Mouse (Mus musculus) right cerebral cortex, adult 18-20 months (tissue): Measurements from ENCODE around the gene Rora.

Experiments used
- DNase-seq: peaks from one replicate; pipeline ENCODE4 v3.0.0; 2022; ENCODE audit warnings: mixed read lengths

Gene Rora

DNA sequence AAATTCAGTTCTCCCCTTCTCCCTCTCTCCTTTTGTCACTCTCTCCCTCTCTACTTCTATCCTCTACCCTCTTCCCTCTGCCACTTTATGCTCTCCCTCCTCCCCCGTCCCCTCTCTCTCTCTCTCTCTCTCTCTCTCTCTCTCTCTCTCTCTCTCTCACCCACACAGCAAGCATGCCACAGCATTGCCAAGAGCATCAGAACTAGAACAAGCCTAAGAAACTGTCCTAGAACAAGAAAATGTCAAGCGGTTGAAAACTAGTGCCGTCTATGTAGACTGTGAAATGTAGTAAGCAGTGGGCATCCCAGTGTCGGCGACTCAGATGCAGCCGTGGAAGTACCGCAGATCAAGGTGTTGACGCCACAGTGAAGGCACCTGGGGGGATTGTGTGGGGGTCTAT lies 596.7 kb downstream of the Rora start:
- no peak for DNase-seq

DNA sequence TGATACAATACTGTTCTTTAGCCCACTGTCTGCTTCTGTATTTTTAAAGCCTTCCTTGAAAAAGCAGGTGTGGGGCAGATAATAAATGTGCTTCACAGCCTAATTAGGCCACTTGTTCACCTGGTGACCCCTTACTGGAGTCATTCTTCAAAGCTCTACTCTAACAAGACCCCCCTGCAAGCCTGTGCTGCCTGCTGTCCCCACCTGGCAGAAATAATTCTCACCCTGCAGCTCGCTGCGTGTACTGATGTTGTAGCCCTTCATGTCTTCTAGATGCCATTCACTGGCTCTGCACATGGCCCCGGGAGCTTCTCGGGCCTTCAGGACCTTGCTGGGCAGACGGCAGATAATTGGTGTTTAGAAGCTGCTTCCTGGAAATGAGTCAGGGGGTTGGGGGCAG lies 604.9 kb downstream of the Rora start:
- no peak for DNase-seq

DNA sequence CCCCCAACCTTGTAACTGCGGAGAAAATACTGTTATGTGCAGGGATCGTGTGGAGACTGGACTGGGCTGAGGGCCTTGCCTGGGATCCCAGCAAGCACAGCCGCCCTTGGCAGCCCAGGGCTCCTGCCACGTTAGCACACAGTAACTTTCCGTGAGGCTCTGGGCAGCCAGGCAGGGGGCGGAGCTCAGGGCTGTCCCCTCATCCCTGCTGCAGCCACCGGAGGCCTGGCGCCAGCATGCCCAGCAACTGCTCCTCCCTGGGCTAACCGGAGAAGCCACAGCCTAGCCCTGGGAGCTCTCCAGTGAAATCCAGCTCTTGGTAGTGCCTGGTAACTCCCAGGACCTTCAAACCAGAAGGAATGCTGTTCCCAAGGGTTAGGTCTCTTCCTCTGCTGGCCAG lies 605.8 kb downstream of the Rora start:
- DNase-seq: peak; percentile 43

DNA sequence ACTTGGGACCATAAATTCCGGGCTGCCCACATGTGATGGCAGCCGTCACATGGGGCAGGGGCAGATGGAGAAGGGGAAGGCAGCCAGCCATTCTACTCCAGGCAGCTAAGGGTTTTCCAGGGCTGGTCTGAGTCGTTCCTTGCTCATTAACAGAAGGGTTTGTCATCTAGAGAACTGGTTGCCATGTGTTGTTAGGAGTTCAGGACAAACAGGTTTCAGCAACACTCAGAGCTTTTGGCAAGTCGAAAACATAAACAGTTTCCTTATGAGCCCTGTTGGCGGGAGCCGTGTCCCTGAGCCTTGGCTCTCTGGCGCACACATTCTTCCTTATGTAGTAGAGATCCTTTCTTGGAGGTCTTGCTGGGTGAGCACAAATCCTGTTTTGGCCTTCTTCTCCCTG lies 611.6 kb downstream of the Rora start:
- no peak for DNase-seq

DNA sequence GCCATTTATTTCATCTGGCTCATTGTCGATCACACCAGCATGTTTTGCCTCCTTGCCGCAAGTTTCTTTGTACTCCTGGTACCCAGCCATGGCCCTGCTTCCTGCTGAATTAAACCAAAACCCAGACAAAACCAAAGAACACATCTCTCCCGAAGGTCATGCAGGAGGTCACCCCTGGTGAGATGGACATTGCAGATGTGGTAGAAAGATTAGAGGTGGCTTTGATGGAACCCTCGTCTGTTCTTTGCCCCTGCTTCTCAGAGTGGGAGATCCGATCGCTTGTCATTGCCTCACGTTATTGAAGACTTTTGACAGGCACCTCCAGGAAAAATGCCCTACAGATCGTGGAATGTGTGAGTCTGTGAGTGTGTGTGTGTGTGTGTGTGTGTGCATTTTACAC lies 616.8 kb downstream of the Rora start:
- no peak for DNase-seq

DNA sequence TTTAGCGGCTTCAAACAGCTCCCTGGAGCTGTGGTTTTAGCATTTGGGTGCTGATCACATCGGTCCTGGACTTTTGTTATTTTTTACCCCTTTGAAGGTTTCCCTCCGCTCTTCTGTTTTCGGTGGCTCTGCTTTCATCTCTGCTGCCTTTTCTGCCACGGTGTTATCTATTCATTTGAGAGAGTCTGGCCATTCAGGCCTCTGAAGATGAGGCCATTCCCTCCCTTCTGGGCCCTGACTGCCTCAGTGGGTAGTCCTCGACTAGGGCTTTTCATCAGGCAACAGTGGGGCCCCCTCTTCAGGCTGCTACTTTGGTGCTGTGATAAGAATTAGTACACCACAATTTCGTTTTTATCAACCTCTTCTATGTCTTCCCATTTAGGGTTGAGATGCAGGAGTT lies 617.3 kb downstream of the Rora start:
- DNase-seq: no peak

DNA sequence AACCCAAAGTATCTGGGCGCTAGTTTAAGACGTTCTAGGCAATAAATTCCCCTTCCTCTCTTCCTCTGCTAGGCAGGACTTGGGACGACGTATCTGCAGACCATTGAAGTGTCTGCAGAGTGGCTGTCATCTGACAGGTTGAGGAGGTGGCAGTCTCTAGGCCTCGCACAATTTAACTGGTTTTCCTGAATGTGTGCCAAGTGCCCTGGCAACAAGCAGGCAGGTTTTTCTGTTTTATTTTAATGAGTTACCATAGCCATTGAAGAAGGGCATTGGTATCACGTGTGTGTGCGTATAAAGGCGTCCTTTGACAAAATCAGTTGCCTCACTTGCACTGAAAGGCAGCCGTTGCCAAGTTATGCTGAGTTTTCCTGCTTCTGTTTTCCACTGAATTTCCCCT lies 619.3 kb downstream of the Rora start:
- DNase-seq: no peak

DNA sequence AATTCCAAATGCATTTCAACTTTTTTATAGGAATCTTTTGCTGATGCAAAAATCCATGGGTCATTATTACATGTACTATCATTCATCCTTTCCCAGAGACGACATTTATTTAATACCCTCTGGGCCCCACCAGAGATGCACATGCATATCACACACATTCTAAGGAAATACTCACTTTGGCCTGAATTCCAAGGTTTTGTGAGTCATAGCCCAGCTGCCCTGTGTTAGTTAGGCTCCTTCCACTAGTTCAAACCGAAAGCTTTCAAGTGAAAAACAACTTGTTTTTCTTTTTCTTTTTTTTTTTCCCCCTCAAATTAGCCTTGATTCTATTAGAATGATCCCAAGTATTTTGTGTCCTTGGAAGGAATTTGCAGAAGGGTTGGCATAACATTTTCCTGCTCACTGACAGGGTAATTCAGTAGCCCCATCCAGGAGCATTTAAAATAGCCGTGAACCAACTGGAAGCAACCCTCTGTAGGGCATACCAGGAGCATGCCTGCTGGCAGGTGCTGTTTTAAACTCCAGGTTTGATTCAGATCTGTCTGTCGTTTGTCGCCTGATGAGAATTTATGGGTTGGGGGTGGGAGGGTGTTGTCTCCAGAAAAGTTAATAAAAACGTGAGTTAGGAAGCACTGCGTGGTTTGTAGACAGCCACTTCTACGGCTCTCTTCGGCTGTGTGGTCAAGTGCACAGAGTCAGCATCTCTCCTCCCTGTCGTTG lies 621.3 kb downstream of the Rora start:
- DNase-seq: no peak

DNA sequence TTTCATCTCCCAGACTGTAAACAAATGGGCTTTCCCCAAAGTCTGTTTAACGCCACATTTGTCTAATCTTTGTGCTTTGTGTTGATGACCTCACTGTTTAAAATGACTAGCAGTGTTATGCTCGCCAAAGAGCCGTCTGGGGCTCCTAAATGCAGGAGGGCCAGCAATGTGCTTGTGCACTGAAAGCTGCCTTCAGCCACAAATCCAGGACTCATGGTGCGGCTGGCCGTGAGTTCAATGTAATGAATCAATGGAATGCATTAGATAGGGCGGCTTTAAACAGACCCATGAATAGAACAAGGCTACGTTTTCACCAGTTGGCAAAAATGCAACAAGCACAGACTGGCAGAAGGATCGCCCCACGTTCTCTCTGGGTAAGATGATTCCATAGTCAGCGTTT lies 623.7 kb downstream of the Rora start:
- DNase-seq: no peak

DNA sequence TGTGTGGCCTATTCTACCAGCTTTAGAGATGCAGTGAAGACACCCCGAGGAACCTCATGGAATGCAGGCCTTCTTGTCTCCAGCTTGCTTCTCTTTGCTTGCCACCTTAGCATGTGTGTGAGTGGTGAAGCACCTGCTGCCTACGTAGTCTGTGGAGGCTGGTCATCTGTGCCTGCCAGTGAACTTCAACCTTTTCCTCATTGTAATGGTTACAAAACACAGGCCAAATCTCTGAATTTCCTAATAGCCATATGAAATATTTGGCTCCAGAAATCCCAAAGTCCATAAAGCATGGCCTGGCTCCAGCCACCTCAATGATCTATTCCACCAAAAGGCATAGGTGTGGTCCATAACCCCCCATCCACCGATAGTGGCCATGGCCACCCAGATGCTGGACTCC lies 631.4 kb downstream of the Rora start:
- DNase-seq: no peak

DNA sequence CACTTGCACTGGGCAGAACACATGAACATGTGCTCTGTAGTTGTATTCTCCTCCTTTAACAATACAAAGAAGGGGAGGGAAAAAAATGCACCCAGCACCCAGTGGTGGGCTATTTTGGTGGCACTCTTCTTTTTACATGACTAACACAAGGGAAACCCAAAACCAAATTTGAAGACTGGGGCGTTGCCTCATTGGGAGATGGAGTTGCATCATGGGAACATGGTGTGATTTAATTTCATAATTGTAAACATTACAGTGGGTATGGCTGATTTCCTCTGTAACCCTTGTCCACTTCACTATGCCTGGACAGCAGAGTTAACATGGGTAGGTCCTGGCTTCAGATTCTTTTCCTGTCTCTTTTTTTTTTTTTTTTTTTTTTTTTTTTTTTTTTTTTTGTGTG lies 634.5 kb downstream of the Rora start:
- no peak for DNase-seq

DNA sequence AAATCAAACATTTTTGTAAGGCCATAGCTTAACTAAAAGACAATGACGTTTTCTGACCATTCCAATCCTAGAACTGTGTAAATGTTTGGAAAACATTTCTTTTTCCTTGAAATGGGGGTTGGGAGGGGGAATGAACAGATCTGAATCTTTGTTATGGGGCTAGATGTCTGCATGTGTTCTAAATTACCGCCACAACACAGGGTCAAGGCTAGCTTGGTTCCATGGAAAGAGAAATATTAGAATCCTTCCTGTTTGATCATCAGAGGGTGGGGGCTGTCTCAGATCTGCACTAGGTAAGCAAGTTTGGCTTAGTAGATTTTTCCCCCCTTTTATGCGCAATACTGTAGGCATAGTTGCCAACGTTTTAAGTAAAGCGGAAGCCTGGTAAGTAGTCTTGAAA lies 635.0 kb downstream of the Rora start:
- DNase-seq: no peak

DNA sequence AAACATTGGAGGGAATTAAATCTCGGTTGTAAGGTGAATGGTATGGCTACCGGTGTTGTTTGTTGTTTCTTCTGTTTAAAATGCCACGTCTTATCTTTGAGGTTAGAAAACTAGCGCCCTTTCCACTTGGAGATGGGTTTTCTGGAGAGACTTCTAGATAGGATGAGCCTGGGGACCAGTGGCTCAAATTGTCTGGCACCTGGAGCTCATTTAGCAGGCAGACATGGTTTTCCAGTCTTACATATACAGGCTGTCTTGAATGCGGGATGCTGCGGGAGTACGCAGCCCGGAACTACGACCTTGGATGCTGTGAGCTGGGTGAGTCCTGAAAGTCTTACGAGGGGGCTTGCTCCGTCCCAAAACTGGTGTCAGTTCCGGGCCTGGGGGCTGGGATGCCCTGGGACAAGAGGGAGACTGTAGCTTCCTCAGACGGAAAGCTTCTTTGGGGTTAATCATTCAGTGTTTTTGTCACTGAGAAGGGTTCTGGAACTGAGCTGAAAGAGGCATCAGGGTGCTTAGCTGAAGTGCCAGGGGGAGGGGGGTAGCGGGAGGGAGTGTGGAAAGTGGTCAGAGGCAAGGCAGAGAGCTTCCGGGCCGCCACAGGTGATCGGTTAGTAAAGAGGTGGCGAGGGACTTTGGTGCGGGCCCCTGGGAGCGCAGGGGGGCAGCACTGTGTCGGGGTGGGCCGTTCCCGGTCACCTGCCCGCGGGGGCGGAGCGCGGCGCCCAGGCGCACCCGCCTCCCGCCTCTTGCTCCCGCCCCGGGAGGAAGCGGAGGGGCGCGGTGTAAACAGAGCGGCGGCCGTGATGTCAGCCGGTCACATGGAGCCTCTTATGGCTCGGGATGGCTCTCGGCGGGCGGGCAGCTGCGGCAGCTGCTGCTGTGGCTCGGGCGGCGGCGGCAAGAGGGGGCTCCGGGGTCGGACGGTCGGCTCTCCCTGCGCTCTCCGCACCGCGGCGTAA lies 635.8 kb downstream of the Rora start:
- peak; percentile 90 for DNase-seq

DNA sequence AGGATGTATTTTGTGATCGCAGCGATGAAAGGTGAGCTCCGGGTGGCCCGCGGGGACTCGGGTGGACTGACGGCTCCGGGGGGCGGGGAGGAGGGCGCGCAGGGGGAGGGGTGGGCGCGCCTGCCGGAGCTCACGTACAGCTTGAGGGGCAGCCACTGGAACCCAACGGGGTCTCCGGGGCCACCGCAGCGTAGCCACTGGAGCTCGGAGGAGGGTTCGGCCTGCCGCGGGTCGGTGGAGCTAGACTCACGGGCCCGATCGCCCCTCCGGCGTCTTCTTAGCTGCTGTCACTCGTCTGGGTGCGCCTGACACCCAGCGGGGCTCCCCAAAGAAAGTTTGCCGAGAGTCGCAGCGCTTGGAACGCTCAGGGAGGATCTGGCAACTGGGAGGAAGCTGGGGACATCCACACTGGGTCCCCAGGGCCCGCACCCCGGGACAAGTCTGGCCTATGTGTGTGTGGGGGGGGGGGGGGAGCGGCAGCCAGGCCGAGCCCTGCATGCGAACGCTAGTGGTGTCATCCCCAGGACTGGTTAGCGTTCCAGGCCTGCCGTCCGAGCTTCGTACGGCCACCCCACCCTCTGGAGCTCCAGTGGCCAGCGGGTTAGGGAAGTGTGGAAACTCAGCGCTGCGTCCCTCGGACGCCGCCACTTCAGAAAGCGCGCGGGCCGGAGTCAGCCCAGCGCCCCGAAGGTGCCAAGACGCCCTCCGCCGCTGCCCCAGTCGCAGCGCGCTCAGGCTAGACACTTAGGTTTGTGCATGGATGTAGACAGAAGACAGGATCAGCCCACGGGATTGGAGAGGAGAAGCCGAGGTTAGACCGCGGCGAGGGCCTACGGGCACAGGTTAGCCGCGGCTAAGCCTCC lies 636.7 kb downstream of the Rora start:
- DNase-seq: peak; percentile 13

DNA sequence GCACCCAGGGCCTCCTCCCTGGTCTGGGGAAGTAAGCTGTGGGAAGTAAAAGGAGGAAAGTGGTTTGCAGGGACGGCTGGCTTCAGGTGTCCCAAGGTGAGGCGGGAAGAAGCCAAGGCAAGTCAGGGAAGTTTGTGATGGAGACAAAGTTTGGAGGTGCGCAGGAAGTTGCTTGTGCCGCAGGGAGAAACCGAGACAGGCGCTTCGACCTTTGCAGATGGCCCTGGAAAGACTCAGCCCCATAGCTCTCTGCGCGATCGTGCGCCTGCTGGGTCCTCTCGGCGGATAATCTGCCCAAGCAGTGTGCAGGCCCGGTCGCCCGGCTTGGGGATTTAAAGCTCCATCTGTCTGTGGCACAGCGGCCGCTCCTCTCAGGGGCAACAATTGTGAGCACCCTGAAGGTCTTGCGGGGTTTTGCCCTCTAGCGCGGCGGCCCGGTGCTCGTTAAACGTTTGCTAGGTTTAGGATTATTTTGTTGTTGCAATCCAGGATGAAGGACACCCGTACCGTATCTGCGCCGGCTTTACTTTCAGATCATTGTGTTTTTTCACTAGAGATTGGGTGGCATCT lies 637.4 kb downstream of the Rora start:
- DNase-seq: no peak

DNA sequence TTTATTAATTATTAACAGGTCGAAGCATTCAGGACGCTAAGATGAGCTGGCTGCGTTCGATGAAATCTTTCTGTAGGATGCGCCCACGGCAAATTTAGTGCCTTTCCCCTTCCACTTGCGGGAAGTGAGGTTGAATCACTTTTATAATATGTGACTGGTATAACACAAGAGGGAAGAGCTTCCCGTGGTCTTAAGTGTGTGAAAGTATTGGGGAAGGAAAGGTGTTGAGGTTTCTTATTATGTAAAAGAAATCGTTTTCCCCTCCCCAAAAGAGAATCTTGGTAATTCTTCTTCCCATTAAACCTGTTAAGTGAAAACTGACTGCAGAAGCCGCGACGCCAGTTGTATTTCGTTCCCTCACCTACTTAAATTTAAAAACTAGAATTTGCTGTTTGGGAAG lies 637.9 kb downstream of the Rora start:
- no peak for DNase-seq

DNA sequence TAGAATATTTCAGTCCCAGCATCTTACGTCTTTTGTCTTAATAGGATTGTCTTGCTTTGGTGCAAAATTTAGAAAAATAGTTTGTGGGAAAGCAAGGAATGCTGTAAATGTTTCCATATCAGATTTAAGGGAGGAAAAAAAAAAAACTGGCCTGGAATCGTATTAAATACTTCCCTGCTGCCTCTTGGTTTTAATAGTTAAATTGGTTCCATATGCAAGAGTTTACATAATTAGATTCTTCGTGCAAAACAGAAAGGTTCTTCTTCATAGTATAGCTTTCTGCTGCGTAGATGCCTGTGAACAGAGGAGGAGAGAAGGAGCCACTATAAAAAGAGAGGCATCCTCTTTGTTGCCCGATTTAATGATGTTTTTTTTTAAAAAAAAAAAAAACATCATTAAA lies 638.8 kb downstream of the Rora start:
- DNase-seq: no peak

DNA sequence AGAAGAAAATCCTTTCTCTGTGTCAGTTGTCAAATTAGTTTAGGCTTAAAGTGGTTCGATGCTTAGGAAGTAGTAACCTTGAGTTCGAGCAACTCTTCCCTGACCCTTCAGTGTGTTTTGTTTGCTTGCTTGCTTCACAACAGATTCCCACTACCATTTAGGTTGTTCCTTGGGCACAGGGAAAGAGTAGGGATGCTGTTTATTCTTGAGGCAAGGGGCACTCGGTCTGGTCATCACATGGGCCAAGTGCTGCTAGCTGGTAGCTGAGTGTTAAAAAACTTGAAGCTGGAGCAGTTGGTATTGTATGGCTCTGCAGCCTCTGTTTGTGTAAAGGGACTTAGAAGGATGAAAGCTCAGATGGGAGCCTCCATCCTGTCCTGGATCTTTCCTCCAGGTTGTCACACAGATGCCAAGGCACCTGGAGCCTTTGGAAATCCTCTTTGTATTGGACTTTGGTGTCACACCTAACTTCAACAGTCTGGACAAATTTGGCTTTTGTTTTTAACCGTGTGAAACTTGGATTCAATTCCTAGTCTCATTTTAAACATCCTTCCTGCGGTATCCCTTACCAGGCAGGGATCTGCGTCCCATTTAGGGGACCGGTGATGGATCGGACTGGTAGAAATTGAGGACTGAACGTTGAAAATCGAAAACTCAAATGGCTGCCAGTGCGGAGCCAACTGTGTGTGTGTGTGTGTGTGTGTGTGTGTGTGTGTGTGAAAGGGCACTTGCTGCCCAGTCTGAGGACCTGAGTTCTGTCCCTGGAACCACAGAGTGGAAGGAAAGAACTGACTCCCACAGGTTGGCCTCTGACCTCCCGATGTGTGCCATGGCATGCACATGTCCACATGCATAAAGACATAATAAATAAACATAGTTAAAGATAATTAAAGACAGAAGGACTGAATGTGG lies 639.4 kb downstream of the Rora start:
- no peak for DNase-seq

DNA sequence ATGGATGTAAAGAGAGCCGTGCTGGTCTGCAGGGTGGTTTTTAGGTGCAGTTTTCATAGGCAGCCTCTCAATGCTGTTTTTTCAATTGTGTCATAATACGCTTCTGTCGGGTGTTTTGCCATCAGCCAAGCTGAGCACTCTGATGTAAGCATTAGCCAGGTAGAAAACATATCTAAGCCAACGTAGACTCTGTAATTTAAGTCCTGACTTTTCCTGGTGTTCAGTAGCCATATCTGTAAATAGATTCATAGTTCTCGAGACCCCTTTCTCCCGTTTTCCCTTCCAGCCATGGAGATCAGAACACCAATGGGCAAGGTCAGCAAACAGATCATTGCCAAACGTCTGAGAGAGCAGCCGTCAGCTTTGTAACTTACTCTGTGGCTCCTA lies 640.1 kb downstream of the Rora start:
- DNase-seq: no peak

DNA sequence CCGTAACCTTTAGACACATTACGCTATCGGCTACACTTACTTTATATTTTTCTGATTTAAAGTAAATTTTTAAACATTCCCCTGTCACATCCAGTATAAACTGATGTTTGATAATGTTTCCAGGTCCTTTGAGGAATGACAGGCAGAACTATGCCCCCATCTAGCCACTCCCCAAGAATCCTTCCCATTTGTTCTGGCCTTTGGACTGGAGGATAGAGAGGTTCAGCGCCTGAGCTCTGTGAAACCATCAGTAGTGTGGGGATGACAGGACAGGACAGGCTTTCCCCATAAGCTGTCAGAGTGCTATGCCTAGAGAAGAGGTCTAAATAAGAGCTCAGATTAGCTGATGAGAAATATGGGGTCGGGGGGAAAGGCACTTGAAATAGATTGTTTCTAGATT lies 640.8 kb downstream of the Rora start:
- DNase-seq: no peak

DNA sequence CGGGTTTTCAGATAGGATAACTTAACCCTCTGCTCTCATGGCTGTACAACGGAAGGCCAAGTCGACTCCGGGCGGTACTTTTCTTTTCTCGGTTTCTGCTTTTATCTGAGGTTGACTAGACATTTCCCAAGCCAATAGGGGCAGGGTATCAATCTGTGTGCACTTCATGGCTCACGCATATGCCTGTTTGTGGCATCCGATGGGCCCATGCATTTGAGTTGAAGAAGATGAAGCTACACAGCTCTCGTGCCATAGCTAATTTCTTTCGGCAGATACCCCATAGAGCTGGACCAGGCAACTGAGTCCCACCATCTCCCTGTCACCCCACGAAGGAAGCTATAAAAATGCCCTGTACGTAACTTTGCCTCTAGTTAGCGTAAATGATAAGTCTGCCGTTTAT lies 641.3 kb downstream of the Rora start:
- no peak for DNase-seq

DNA sequence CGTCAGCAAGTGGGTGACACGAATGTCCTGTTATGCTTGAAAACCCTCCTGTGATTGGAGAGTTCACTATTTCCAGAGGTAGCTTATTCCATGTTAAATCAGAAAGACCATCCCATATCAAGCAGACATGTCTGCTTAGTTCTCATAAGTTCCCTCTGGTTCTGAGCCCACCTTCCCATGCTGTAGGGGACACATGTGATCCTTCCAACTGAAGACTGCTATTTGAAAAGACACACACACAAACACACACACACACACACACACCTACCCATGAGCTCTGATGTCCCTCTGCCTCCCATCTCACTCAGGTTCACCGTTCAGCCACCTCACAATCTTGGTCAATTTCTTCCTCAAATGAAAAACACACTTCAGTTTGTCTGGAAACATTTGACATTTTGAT lies 642.2 kb downstream of the Rora start:
- no peak for DNase-seq
